Mouse (Mus musculus) myocyte (in vitro differentiated cells): ENCODE measurements around the gene Atl1. TPM values are rescaled to one million over a fixed set of nuclear protein-coding genes. Genes with fewer than 3 reads are reported as not detected.
A peak's percentile ranks its signal among the peaks of the same experiment; 100 is the strongest.

Experiments used
- H3K27me3 ChIP-seq: one replicate; pipeline ENCODE4 v1.6.1; 2011; ENCODE audit not compliant: control insufficient read depth, insufficient read depth, insufficient read length
- H3K36me3 ChIP-seq: one replicate; pipeline ENCODE4 v1.6.1; 2011; ENCODE audit not compliant: control insufficient read depth, insufficient read depth
- H3K4me2 ChIP-seq: one replicate; pipeline ENCODE4 v1.6.1; 2011; ENCODE audit warnings: low read depth, control low read depth
- H3K4me3 ChIP-seq: one replicate; pipeline ENCODE4 v1.5.1; 2011; ENCODE audit warnings: mild to moderate bottlenecking, control low read depth, moderate library complexity
- H3K79me2 ChIP-seq: one replicate; pipeline ENCODE4 v1.6.1; 2011; ENCODE audit not compliant: control insufficient read depth, insufficient read depth
- H3ac ChIP-seq: one replicate; pipeline ENCODE4 v1.6.1; 2011; ENCODE audit not compliant: control insufficient read depth, insufficient read length
- CEBPB ChIP-seq: IDR thresholded peaks from 2 replicates; pipeline ENCODE4 v1.6.1; 2011; ENCODE audit warnings: mild to moderate bottlenecking, moderate library complexity; ENCODE audit not compliant: poor library complexity, insufficient read depth, severe bottlenecking
- E2F4 ChIP-seq: IDR thresholded peaks from one replicate; pipeline ENCODE4 v1.6.1; 2011; ENCODE audit warnings: mild to moderate bottlenecking, control low read depth, moderate library complexity; ENCODE audit not compliant: insufficient read depth
- MAX ChIP-seq: IDR thresholded peaks from one replicate; pipeline ENCODE4 v1.6.1; 2011; ENCODE audit warnings: low read depth, mild to moderate bottlenecking, control low read depth
- MYOD1 ChIP-seq, 3 experiments: IDR thresholded peaks; one replicate each; pipeline ENCODE4 v1.6.1; 2011; ENCODE audit warnings: control low read depth in 2 of 3, low read depth in 2 of 3, mild to moderate bottlenecking in 2 of 3, moderate library complexity in 1 of 3; ENCODE audit not compliant: insufficient read length in 2 of 3, control insufficient read depth in 1 of 3
- MYOG ChIP-seq, 3 experiments: IDR thresholded peaks; one replicate each; pipeline ENCODE4 v1.6.1; 2011; ENCODE audit warnings: control low read depth in 2 of 3, low read depth in 2 of 3, mild to moderate bottlenecking in 2 of 3; ENCODE audit not compliant: insufficient read length in 2 of 3, control insufficient read depth in 1 of 3, insufficient read depth in 1 of 3
- POLR2A ChIP-seq: IDR thresholded peaks from one replicate; pipeline ENCODE4 v1.6.1; 2011; ENCODE audit warnings: low read depth, mild to moderate bottlenecking, control low read depth, moderate library complexity; ENCODE audit not compliant: insufficient read length
- POLR2AphosphoS2 ChIP-seq: IDR thresholded peaks from one replicate; pipeline ENCODE4 v1.6.1; 2011; ENCODE audit warnings: low read depth, control low read depth; ENCODE audit not compliant: insufficient read length
- REST ChIP-seq: IDR thresholded peaks from one replicate; pipeline ENCODE4 v1.6.1; 2011; ENCODE audit warnings: mild to moderate bottlenecking, control low read depth, moderate library complexity; ENCODE audit not compliant: insufficient read depth, insufficient read length
- SRF ChIP-seq: IDR thresholded peaks from one replicate; pipeline ENCODE4 v1.6.1; 2011; ENCODE audit warnings: low read depth; ENCODE audit not compliant: control insufficient read depth, insufficient read length
- TCF12 ChIP-seq: IDR thresholded peaks from one replicate; pipeline ENCODE4 v1.6.1; 2011; ENCODE audit warnings: mild to moderate bottlenecking, control low read depth; ENCODE audit not compliant: poor library complexity, insufficient read depth, severe bottlenecking
- TCF3 ChIP-seq: IDR thresholded peaks from one replicate; pipeline ENCODE4 v1.6.1; 2011; ENCODE audit warnings: low read depth, control low read depth; ENCODE audit not compliant: insufficient read length
- USF1 ChIP-seq: IDR thresholded peaks from one replicate; pipeline ENCODE4 v1.6.1; 2011; ENCODE audit warnings: low read depth, mild to moderate bottlenecking, control low read depth, moderate library complexity
- polyA plus RNA-seq: library from polyadenylated mRNA; unstranded; fragments of >200 nt; fragmentation: generic; extraction: Trizol; gene quantifications from one replicate; pipeline ENCODE4 v1.2.1, GENCODE M21; 2012; ENCODE audit warnings: missing spikeins

The Atl1 gene
- polyA plus RNA-seq, 1 experiment = 0.36 TPM

DNA sequence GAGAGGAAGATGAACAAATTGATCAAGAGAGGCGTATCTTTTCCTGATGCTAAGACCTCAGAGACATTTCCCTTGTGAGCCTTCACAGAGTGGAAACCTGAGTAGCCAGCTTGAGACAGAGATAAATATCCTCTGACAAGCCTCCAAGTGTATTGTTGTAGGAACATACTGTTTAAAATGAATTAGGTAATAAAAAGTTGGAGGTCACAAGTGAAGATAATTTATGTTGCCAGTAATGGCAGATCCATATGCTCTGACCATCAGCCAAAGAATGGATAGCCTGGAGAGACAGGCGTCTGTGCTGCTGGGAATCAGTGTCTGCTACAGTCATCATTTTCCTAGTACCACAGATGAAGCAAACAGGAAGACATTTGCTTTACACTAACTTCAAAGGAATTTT is 2.6 kb downstream of the Atl1 start:
- Histone ChIP-seq H3ac (no peak overlapping the region), H3K4me2 (no peak overlapping the region), H3K4me3 (no peak overlapping the region), H3K27me3 (no peaks in the 10 kb centered on the region), H3K79me2 (peaks cover 24% of the 10 kb centered on the region), H3K36me3 (no peaks in the 10 kb centered on the region)
- no peak for TF ChIP-seq SRF
- no peak for TF ChIP-seq MYOG (IDR thresholded peaks at IDR 0.05; ENCODE audit: control insufficient read depth in 1 of 3, insufficient read depth in 1 of 3, insufficient read length in 2 of 3, low read depth in 2 of 3)
- no peak for TF ChIP-seq TCF3
- no peak for TF ChIP-seq CEBPB
- TF ChIP-seq POLR2A = no peak
- TF ChIP-seq MYOD1 (IDR thresholded peaks at IDR 0.05; ENCODE audit: control insufficient read depth in 1 of 3, insufficient read length in 2 of 3, low read depth in 2 of 3) = no peak
- TF ChIP-seq REST = no peak
- no peak for TF ChIP-seq USF1
- no peak for TF ChIP-seq TCF12
- no peak for TF ChIP-seq POLR2AphosphoS2
- no peak for TF ChIP-seq MAX
- TF ChIP-seq E2F4 = no peak

DNA sequence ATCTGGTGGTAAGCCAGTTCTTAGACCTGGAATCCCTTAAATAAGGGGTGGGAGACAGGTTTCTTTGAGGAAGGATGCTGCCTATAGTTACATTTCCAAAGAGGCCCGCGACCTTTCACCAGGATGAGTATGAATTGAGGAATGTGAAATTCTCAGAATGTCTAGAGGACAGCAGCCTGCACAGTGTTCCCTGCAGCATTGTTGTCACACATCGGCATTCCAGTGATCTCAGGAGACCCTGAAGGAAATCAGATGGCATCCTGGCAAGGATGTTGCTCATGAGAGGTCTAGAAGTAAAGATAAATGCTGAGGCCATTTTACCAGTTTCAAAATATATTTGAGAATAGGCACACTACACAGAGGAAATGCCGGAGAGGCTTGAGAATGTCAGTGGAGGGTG is 5.7 kb downstream of the Atl1 start:
- no peaks in the 10 kb centered on the region for H3K79me2 ChIP-seq
- H3K4me3 ChIP-seq = no peak overlapping the region
- no peaks in the 10 kb centered on the region for H3K36me3 ChIP-seq
- H3K4me2 ChIP-seq = no peak overlapping the region
- H3ac ChIP-seq = no peak overlapping the region
- no peaks in the 10 kb centered on the region for H3K27me3 ChIP-seq
- TF ChIP-seq POLR2A = no peak
- TF ChIP-seq SRF = no peak
- no peak for TF ChIP-seq E2F4
- TF ChIP-seq REST = no peak
- no peak for TF ChIP-seq MYOG (IDR thresholded peaks at IDR 0.05; ENCODE audit: control insufficient read depth in 1 of 3, insufficient read depth in 1 of 3, insufficient read length in 2 of 3, low read depth in 2 of 3)
- no peak for TF ChIP-seq TCF12
- no peak for TF ChIP-seq CEBPB
- TF ChIP-seq MYOD1 (IDR thresholded peaks at IDR 0.05; ENCODE audit: control insufficient read depth in 1 of 3, insufficient read length in 2 of 3, low read depth in 2 of 3) = no peak
- no peak for TF ChIP-seq MAX
- no peak for TF ChIP-seq POLR2AphosphoS2
- TF ChIP-seq TCF3 = no peak
- TF ChIP-seq USF1 = no peak

DNA sequence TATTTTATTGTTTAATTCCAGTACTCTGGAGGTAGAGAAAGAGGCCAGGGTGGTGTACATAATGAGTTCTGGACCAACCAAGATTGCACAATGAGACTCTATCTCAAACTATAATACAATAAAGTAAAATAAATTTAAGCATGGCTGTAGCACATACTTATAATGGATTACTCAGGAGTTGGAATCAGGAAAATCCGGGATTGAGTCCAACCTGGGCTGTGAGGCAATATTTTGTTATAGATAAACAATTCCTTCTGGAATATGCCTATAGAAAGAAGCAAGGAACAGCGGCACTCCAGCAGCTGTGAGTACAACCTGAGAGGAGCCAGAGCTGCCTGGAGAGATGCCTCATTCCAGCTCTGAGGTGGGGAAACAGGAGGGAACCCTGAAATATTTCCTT is 12.6 kb downstream of the Atl1 start:
- no peak overlapping the region for H3K4me3 ChIP-seq
- TF ChIP-seq CEBPB = no peak
- TF ChIP-seq POLR2AphosphoS2 = no peak
- no peak for TF ChIP-seq TCF3
- TF ChIP-seq TCF12 = no peak
- no peak overlapping the region for H3ac ChIP-seq
- H3K27me3 ChIP-seq = no peaks in the 10 kb centered on the region
- H3K4me2 ChIP-seq = no peak overlapping the region
- no peaks in the 10 kb centered on the region for H3K79me2 ChIP-seq
- H3K36me3 ChIP-seq = no peaks in the 10 kb centered on the region

DNA sequence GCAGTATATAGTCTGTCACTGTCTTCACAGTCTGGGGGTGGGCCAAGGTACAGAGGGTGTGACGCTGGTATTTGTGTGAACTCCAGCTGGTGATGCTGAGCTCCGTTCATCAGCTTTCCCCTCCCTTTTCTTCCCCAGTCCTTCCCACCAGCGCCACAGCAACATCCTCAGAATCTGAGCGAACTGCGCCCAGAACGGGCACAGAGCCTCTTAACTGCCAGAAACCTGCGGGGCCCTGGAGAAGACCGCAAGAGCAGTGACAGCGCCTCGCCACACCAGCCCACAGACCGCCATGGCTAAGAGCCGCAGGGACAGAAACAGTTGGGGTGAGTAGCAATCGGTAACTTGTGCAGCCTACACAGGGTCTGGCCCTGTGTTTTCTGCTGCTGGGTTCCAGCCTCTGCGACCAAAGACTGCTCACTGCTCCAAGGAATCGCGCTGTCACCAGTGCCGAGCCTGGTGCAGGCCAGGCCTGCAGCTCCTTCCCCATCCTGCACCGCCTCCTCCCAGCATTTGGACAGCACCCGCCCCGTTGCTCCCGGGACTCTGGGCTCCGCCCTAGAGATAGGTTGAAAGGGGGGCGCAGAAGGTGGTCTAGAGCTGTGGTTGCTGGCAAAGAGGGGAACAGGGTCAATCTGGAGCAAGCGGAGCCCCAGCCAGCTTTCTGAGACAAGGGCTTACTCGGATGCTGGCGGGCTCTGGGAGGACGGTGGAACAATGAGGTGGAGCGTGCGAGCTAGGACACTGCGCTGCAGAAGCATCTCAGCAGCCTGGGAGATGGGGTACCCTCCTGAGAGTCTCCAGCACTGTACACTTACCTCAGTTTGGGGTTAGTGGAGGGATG is 15.5 kb downstream of the Atl1 start:
- H3K4me2 ChIP-seq = no peak overlapping the region
- no peaks in the 10 kb centered on the region for H3K27me3 ChIP-seq
- no peaks in the 10 kb centered on the region for H3K79me2 ChIP-seq
- H3ac ChIP-seq = no peak overlapping the region
- no peak overlapping the region for H3K4me3 ChIP-seq
- TF ChIP-seq POLR2AphosphoS2 (no peak), MAX (no peak), TCF12 (no peak), POLR2A (no peak), REST (peak; percentile 69)
- no peaks in the 10 kb centered on the region for H3K36me3 ChIP-seq

DNA sequence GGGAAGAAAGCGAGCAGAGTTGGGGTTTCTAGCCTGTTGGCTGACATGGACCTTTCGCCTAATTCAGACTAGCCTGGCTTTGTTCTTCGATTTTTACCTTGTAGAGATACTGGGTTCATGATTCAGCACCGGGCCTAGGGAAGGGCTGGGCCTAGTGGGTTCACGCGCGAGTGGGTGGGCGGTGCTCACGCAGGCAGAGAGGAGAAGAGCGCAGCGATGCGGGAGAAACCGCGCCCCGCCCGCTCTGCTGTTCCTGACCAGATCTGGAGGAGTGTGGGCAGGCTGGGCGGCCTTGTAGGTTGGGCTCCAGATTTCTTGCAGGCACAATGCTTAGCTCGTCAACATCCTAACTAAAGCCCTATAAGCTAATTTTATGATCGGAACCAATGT is 16.1 kb downstream of the Atl1 start:
- Histone ChIP-seq H3K4me3 (no peak overlapping the region), H3K27me3 (no peaks in the 10 kb centered on the region), H3ac (no peak overlapping the region)

More for the DNA sequence above, 16.1 kb downstream of the Atl1 start:
- H3K79me2 ChIP-seq = no peaks in the 10 kb centered on the region
- H3K36me3 ChIP-seq = no peaks in the 10 kb centered on the region
- H3K4me2 ChIP-seq = no peak overlapping the region
- no peak for TF ChIP-seq REST
- TF ChIP-seq USF1 = no peak
- no peak for TF ChIP-seq POLR2AphosphoS2
- TF ChIP-seq TCF12 = no peak
- TF ChIP-seq SRF = no peak
- no peak for TF ChIP-seq MYOG (IDR thresholded peaks at IDR 0.05; ENCODE audit: control insufficient read depth in 1 of 3, insufficient read depth in 1 of 3, insufficient read length in 2 of 3, low read depth in 2 of 3)
- no peak for TF ChIP-seq MAX
- no peak for TF ChIP-seq TCF3
- TF ChIP-seq CEBPB = no peak
- TF ChIP-seq MYOD1 (IDR thresholded peaks at IDR 0.05; ENCODE audit: control insufficient read depth in 1 of 3, insufficient read length in 2 of 3, low read depth in 2 of 3) = no peak
- TF ChIP-seq E2F4 = no peak
- no peak for TF ChIP-seq POLR2A
